ENCODE assay signal across 9 mouse cellular contexts in genomic region chr14:21253321-21253992, GRCm38 (mm10).
DNase-seq lines count a peak whose midpoint lies in the region; ATAC-seq lines count a peak whose summit lies in the region.
"Had no signal": no experiment of that assay in that cellular context is flagged by ENCODE, and none has a peak within 500 bp of the region (broad histone marks: within the 10 kb centered on the region; RNA-seq: fewer than 3 reads in every experiment).

No protein-coding gene starts in this region.

- 27% methylated on average over 5 of the region's 5 CpGs for WGBS in hindbrain, embryonic 11.5 days
- 5% methylated on average over 5 of the region's 5 CpGs for WGBS in midbrain, embryonic 13.5 days

- peak; percentile 13 for DNase-seq in cerebellum, adult 11 months
- peak; percentile 83 to 85 for DNase-seq in cerebellum, postnatal 10 days
- DNase-seq in hindbrain, embryonic 11.5 days (ENCODE audit: low spot score): peak; percentile 59
- no peak for DNase-seq in ovary, adult 18-20 months (ENCODE audit: low spot score)
- no peak for DNase-seq in ovary, postnatal 10 days (ENCODE audit: low spot score)
- DNase-seq in kidney, postnatal 14 days: no peak

- H3K4me3 ChIP-seq in hindbrain, embryonic 11.5 days (ENCODE audit: low read depth, low read length): no peak overlapping the region
- H3K4me3 ChIP-seq in midbrain, embryonic 13.5 days (replicated peaks): no peak overlapping the region

- H3K4me1 ChIP-seq in hindbrain, embryonic 11.5 days (replicated peaks; ENCODE audit: control insufficient read depth, insufficient read depth, low read length): no peaks in the 10 kb centered on the region; the same call in 1 of the 2 replicates
- peaks cover 33% of the 10 kb centered on the region for H3K4me1 ChIP-seq in midbrain, embryonic 13.5 days (replicated peaks)

- H3K36me3 ChIP-seq in hindbrain, embryonic 11.5 days (ENCODE audit: control insufficient read depth, insufficient read depth, low read length): no peaks in the 10 kb centered on the region
- no peaks in the 10 kb centered on the region for H3K36me3 ChIP-seq in midbrain, embryonic 13.5 days

- no peaks in the 10 kb centered on the region for H3K27me3 ChIP-seq in hindbrain, embryonic 11.5 days (ENCODE audit: control insufficient read depth, insufficient read depth, low read length)
- no peaks in the 10 kb centered on the region for H3K27me3 ChIP-seq in midbrain, embryonic 13.5 days

- peak overlapping the region; percentile 86 for H3K27ac ChIP-seq in hindbrain, embryonic 11.5 days (ENCODE audit: low read depth, low read length)
- H3K27ac ChIP-seq in midbrain, embryonic 13.5 days: peak overlapping the region; percentile 92

- no peak overlapping the region for H3K9ac ChIP-seq in hindbrain, embryonic 11.5 days (ENCODE audit: low read depth, low read length)
- H3K9ac ChIP-seq in midbrain, embryonic 13.5 days (replicated peaks): no peak overlapping the region

- peak; percentile 49 for ATAC-seq in hindbrain, embryonic 11.5 days (ENCODE audit: low FRiP score)
- ATAC-seq in midbrain, embryonic 13.5 days: peak; percentile 66
- ATAC-seq in megakaryocyte-erythroid progenitor cell, adult 5-6 weeks (replicated peaks; ENCODE audit: low FRiP score, low TSS enrichment, poor library complexity, severe bottlenecking): no peak

- H3K9me3 ChIP-seq in hindbrain, embryonic 11.5 days (ENCODE audit: control insufficient read depth, low read length): no peaks in the 10 kb centered on the region
- H3K9me3 ChIP-seq in midbrain, embryonic 13.5 days: no peaks in the 10 kb centered on the region

- H3K4me2 ChIP-seq in hindbrain, embryonic 11.5 days (replicated peaks; ENCODE audit: low read depth, low read length): no peak overlapping the region
- peak overlapping the region; percentile 28 for H3K4me2 ChIP-seq in midbrain, embryonic 13.5 days (replicated peaks)
- H3K4me2 ChIP-seq: liver, embryonic 11.5 days had no signal

Comparison
In these comparisons a context has a peak if more than half of its experiments do, and no peak if none do; other contexts are left out.
1. DNase-seq: peak in cerebellum, adult 11 months (single experiment), cerebellum, postnatal 10 days (2 of 2) and hindbrain, embryonic 11.5 days (single experiment); none in ovary, adult 18-20 months (single experiment), ovary, postnatal 10 days (single experiment) and kidney, postnatal 14 days (single experiment).